Mouse (Mus musculus) CH12.LX (cell line): ENCODE data around the gene Fggy.

Experiments
- CHD2 ChIP-seq: IDR thresholded peaks from 2 replicates; pipeline ENCODE4 v1.6.1; 2011; ENCODE audit warnings: low read length, improper control_type of control experiment
- CTCF ChIP-seq, 2 experiments: IDR thresholded peaks in 1 of 2; conservative IDR thresholded peaks in 1 of 2; 2 replicates each; pipeline ENCODE4 v1.5.1; 2011 to 2012; ENCODE audit warnings: low read depth in 2 of 2, low read length in 2 of 2, improper control_type of control experiment in 1 of 2, inconsistent platforms in 1 of 2, mild to moderate bottlenecking in 1 of 2, moderate library complexity in 1 of 2
- EP300 ChIP-seq: IDR thresholded peaks from 2 replicates; pipeline ENCODE4 v1.6.1; 2011; ENCODE audit warnings: low read length, improper control_type of control experiment
- MEF2A ChIP-seq: IDR thresholded peaks from 2 replicates; pipeline ENCODE4 v1.6.1; 2014; ENCODE audit warnings: low read depth, mild to moderate bottlenecking, inconsistent platforms, low read length, improper control_type of control experiment, borderline replicate concordance
- NELFE ChIP-seq: IDR thresholded peaks from 2 replicates; pipeline ENCODE4 v1.6.1; 2011; ENCODE audit warnings: low read depth, low read length, improper control_type of control experiment
- PAX5 ChIP-seq: IDR thresholded peaks from 2 replicates; pipeline ENCODE4 v1.6.1; 2012; ENCODE audit warnings: low read length, inconsistent platforms, mixed read lengths
- TBP ChIP-seq: conservative IDR thresholded peaks from 2 replicates; pipeline ENCODE4 v1.6.1; 2011; ENCODE audit warnings: low read depth, low read length, improper control_type of control experiment
- USF1 ChIP-seq: IDR thresholded peaks from 2 replicates; pipeline ENCODE4 v1.6.1; 2014; ENCODE audit warnings: low read depth, mild to moderate bottlenecking, inconsistent platforms, low read length, improper control_type of control experiment
- ZKSCAN1 ChIP-seq: IDR thresholded peaks from 2 replicates; pipeline ENCODE4 v1.6.1; 2012; ENCODE audit warnings: low read depth, inconsistent platforms, low read length, improper control_type of control experiment, borderline replicate concordance
- ZNF384 ChIP-seq: IDR thresholded peaks from 2 replicates; pipeline ENCODE4 v1.6.1; 2012; ENCODE audit warnings: low read depth, low read length, improper control_type of control experiment, inconsistent platforms

GRCm38 (mm10) chr4:95868348-95868747, 311.0 kb downstream of the Fggy start:
- TF ChIP-seq ZKSCAN1 (no peak), CTCF (conservative IDR thresholded peaks at IDR 0.05 in 1 of 2, IDR thresholded peaks at IDR 0.05 in 1 of 2; ENCODE audit: low read depth in 2 of 2, low read length in 2 of 2) (peak in 1 of 2 experiments; percentile 41; a peak in 2 of 4 replicates), USF1 (no peak), TBP (no peak), ZNF384 (no peak), CHD2 (no peak), PAX5 (no peak), EP300 (no peak), NELFE (no peak), MEF2A (no peak)
